Mouse (Mus musculus): ENCODE data around the gene Kcnj6.
"Not testable (repeated sequence)": the region's sequence is repeated elsewhere in the genome, so short reads cannot be mapped to it uniquely, and the experiment has no call there.

Kcnj6 gene

DNA sequence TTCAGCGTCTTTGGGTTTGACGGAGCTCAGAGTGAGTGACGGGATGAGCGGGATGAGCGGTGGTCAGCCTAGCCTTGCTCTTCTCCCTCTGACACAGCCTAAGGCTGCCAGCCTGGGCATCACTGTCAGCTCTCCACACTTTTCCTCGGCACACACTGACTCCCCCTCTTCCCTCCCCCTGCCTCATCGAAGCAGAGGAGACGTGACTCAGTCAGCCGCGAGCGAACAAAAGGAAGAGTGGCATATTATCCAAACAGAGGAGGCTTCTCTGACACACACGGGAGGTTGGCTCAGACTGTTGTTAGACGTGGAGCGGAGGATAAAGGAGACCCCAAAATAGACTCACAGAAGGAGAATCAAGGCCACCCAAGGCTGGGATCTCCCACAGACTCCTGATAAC, 147.1 kb downstream of the Kcnj6 start:
- no peak for DNase-seq (ENCODE audit: low spot score)

DNA sequence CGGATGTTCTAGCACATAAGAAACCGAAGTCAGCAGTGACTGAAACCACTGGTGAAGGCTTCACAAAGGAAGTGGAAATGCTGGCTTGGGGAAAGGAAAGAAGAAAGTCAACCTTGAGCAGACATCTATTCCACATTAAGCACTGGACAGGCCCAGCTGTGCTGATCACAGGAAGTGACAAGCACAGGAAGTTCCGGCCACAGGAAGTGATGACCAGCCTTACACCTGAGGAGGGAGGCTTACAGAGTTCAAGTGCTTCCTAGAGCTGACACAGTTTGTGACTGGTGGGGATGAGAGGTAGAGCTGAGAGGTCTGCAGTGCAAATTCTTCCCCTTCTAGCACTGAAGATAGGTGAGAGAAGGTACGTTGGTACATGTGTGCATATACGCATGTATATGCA, 151.5 kb downstream of the Kcnj6 start:
- DNase-seq (ENCODE audit: low spot score) = no peak

DNA sequence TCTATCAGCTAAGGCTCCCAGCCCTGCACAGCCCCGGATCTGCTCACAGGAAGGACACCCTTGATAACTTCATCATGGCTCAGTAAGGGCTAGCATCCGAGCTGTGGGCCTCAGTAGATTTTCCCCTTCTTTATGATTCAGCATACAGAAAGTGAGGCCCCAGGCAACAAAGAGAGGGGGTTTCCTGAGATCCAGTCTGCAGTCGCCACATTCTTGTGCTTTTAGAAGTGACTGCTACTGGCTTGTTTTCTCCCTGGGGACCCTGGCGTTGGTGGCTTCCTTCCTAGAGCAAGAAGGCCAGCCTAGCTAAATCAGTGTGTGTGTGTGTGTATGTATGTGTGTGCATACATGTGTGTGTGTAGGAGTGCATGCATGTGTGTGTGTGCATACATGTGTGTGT, 152.7 kb downstream of the Kcnj6 start:
- no peak for DNase-seq (ENCODE audit: low spot score)

DNA sequence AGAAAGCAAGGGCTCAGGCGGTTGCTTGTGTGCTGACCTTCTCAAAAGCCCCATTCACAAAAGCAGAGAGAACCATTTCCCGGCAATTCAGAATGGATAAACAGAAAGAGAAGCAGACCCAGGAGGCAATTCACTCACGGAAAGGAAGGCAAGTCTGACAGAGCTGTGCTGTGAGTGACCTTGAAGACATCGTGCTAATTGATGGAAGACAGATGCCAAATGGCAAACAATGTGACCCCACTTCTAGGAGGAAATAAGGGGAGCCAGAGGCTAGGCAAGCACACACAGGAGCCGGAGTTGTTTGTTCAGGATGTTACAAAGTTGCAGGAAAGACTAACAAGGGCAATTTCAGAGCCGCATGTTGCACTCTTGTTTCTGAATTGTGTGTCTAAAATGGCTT, 158.1 kb downstream of the Kcnj6 start:
- no peak for DNase-seq (ENCODE audit: low spot score)

DNA sequence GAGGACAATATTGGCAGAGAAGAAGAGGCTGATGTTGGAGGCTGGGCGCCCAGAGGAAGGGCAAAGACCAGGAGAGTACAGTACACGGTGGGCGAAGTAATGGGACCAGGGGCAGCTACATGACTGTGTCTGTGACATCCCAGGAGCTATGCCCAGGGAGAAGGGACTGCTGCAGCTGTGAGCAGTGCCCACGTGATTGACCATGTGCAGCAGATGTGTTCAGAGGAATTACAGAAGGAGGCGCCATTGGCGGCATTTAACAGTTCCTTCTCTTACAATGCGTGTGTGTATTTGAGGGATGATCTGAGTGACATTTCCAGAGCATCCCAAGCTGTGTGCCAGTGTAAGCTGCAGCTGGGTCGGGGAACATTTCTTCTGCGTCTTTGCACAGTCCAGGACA, 159.6 kb downstream of the Kcnj6 start:
- no peak for DNase-seq (ENCODE audit: low spot score)

DNA sequence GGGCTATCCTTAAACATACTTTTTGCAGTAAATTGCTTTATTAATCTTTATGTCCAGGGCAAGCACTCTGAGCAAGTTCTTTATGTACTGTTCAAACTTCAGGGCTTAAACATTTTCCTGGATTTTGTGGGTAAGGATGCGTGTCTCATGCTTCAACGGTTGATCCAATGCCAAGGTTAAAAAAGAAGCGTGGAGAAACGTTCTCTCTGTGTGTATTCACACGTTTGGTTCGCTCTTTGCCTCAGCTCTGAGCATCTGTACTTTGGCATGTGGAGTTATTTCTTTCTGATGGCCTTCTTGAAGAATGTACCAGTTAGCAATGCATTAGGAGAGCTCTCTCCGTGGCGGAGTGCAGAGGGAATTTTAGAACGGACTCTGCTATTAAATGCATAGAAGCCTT, 163.0 kb downstream of the Kcnj6 start:
- no peak for DNase-seq (ENCODE audit: low spot score)

DNA sequence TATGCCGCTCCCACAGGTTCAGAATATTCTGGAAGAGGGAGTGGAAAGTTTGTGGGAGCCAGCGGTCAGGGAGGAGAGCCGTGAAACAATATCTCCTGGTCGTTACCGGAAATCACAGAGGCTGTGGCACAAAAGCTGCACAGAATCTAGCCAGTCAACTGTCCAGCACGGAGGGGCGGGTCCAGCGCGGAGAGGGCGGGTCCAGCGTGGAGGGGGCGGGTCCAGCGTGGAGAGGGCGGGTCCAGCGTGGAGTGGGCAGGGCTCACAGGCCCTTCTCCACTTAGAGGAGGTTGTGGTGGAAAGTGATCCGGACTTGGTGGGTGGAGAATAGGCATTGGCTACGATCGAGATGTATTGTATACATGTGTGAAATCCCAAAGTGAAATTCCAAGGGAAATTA, 169.3 kb downstream of the Kcnj6 start:
- DNase-seq (ENCODE audit: low spot score) = no peak

DNA sequence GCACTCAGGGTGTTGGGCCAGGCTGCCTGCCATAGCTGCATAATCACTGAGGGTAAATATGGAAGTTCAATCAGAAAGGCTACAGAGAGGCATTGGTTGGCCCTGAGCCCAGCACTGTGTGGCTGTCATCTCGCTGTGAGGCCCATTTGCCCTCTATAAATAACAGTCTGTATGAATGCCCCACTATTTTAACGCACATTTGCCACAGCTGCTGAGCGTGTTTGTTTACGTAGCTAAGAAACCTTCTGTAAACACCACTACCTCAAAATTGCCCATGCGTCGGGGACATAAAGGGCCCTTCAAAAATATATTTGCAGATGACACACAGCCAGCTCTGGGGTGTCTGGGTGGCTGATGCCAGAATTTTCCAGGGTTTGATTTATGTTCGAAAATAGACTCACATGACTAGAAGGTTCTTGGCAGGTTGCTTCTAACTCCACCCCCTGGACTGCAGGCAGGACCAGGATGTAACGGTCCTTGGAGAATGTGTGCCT, 170.4 kb downstream of the Kcnj6 start:
- peak; percentile 42 for DNase-seq (ENCODE audit: low spot score)

DNA sequence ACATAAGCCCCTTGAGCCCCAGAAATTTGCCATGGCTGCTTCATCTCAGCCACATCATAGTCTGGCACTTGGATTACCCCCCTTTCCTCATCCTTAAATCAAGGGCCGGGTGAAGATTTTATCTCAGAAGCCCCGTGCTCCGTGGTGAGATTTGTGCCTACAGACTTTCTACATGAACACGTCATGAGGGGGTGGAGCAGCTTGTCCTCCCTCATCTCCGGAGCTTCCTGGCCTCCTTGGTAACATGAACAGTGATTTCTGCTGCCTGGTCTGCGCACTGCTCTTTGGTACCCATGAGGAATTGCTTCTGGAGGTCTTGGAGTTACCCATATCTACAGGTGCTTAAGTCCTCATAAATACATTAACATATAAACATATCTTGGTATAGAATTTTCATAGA, 172.2 kb downstream of the Kcnj6 start:
- no peak for DNase-seq (ENCODE audit: low spot score)

DNA sequence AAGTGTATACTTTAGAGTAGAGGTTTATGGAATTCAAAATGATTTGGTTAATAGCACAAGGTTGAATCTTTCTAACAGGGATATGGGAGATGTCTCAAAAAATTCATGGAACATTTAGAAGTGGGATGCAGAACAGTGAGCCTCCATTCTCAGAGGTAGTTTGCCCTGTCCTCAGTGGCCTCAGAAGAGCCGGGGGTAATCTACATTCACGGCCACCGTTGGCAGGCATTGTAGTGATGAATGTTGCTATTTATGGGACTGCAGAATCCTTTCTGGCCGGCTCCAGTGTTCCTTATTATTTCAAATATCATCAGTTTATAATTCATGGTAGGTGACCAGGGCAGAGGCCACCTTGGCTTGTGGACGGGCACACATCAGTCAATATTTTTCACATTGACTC, 174.9 kb downstream of the Kcnj6 start:
- no peak for DNase-seq (ENCODE audit: low spot score)

DNA sequence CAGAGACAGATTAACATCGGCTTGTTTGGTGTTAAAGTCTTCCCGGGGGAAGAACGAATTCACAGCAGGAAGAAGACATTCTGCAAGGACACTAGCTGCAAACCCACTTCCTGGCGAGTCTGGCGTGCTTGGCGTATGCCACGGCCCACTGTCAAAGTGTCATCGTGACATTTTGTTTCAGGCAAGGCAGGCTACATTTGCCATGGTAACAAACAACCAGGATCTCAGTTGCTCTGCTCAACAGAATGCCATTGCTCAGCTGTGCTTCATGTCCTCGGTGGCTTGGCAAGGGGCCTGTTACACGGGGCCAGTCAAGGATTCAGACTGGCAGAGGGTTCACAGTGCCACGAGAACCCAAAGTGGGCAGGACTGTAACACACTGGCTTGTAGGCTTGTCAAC, 175.9 kb downstream of the Kcnj6 start:
- DNase-seq (ENCODE audit: low spot score) = peak; percentile 56

DNA sequence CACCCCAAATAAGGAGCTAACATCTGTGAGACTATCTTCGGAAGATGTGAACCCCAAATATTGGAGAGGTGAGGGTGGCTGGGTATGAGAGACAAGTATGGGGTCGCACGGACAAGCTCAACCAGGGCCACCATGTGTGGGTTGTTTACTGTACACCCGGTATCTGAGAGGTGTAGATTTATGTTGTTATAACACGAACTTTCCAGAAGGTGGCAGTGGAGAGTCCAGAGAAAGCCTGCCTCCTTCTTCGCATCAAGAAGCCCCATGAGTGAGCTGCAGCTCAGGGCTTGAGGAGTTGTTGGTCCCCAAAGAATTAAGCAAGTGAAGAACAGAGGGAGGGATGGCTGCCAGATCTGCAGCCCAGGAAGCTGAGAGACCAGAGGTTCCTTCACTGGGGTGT, 181.1 kb downstream of the Kcnj6 start:
- peak; percentile 53 for DNase-seq (ENCODE audit: low spot score)

DNA sequence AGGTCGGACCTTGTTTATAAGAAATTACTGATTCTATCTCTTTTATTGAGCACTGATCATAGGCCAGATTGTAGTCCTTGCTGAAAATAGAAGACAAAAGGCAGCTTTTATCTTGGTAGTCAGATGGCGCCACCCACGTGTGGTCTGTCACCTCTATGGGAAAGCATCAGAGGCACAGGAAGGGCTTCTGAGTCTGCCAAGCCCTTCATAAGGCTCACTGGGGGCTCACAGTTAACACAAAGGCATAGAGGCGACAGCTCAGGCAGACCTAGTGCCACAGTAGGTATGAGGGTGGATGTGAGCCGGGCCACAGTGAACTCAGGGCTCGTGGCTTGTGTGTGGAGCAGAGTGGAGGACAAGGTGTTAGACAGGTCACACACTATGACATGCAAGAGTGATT, 181.6 kb downstream of the Kcnj6 start:
- DNase-seq (ENCODE audit: low spot score) = peak; percentile 81

DNA sequence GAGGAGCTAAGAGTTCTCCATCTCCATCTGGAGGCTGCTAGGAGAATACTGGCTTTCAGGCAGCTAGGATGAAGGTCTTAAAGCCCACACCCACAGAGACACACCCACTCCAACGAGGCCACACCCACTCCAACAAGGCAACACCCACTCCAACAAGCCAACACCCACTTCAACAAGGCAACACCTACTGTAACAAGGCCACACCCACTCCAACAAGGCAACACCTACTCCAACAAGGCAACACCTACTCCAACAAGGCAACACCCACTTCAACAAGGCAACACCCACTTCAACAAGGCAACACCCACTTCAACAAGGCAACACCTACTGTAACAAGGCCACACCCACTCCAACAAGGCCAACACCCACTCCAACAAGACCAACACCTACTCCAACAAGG, 188.2 kb downstream of the Kcnj6 start:
- not testable (repeated sequence) for DNase-seq (ENCODE audit: low spot score)

DNA sequence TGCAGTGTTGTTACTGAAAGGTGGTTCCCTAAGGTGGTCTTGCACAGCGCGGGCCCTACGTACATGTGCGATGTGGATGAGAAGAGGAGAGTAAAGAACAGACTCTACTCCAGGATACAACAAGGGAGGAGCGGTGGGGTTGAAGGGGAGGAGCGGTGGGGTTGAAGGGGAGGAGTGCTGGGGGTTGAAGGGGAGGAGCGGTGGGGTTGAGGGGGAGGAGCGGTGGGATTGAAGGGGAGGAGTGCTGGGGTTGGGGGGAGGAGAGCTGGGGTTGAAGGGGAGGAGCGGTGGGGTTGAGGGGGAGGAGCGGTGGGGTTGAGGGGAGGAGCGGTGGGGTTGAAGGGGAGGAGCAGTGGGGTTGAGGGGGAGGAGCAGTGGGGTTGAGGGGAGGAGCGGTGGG, 199.3 kb downstream of the Kcnj6 start:
- DNase-seq (ENCODE audit: low spot score) = no peak

DNA sequence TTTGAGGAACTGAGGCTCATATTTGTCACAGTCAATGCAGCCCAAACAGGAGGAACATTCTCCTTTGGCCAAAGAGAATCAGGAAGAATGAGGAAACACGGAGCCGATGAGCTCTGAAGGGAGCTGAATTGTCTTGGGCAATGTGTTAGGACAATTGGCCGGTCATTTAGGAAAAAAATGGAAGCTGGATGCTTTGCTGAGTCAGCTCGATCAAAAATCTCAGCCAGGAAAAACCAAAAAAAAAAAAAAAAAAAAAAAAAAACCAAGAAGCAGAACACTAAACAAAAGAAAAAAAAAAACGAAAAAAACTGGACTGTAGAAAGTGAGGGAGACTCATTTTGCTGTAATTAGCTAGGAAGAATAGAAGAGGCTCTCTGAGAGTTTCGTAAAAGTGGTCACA, 200.1 kb downstream of the Kcnj6 start:
- no peak for DNase-seq (ENCODE audit: low spot score)

DNA sequence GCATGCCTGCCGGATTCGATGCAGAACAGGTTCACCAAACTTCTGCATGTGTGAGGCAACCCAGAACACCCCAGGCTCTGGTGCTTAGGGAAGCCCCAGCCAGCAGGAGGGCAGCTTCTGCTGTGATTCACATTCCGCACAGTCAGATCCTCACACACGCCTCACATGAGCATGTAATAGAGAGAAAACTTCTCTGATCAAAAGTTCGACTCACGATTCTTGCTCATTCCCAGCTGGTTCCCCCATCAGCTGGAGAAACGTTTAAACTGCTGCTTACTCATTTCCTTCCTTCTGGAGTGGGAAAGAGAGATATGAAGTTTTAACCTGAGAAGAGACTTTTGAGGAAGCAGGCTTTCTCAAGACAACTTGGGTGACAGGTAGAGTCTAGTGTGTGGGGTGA, 204.5 kb downstream of the Kcnj6 start:
- DNase-seq (ENCODE audit: low spot score) = no peak

DNA sequence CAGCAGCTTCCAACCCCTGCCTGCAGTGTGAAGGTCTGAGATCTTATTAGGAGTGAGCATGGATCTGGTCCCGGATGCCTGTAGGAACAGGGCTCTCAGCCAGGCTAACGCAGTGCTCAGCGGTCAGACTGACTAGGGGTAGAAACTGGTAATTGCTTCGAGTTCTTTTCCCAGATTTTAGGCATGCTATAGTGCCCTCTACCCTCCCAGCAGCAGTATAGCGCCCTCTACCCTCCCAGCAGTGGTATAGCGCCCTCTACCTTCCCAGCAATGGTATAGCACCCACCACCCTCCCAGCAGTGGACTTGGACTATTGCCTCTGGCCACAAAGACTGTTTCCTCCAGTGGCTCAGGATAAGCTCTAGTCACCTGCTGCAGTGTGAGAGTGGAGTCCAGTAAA, 207.5 kb downstream of the Kcnj6 start:
- DNase-seq (ENCODE audit: low spot score) = no peak

DNA sequence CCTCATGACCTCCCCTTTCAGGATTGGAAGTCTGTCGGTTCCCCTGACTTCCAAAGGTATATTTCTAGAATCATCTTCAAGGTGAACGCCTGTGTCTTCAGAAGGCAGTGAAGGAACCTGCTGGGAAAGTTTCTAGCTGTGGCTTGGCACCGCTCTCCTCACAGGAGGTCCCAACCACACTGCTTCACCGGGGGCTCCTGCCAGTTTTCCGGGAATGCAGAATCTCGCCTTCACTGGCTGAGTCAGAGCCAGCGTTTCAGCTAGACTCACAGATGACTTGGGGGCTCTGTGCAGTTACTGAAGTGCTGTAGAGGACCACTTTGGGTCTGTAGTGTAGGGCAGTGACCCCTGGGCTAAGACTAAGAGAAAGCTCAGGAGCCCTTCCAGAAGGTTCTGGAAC, 208.8 kb downstream of the Kcnj6 start:
- no peak for DNase-seq (ENCODE audit: low spot score)

DNA sequence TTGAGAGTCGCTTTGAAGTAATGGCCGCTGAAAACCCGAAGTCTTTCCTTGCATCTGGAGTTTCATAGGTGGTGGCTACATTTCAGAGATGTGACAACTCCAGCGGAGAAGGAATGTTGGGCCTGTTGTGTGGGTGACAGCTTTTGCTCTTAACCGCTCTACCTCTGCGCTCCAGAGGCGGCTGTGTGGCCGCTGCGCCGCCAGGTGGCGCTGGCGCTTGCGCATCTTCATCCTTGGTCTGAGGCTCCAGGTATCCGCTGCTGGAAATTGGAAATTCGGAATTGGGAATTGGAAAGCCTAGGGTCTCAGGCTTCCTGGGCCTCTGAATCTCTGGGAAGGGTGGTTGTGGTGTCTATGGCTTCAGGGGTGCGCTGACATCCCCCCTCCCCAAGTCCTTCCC, 209.3 kb downstream of the Kcnj6 start:
- DNase-seq (ENCODE audit: low spot score) = peak; percentile 83

DNA sequence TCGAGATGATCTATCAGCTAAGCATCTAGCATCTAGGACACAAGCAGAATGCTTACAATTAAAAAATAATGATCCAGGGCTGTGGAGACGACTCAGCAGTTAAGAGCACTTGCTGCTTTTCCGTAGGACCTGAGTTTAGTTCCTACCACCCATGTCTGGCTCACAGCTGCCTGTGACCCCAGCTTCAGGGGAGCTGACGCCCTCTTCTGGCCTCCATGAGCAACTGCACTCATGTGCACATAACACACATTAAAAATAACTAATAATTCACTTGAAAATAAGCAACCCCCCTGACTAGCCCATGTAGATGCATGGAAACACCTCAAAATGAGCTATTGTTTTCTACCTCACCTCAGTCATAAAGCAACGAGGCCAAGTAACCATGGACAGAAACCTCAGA, 211.6 kb downstream of the Kcnj6 start:
- DNase-seq (ENCODE audit: low spot score) = no peak

DNA sequence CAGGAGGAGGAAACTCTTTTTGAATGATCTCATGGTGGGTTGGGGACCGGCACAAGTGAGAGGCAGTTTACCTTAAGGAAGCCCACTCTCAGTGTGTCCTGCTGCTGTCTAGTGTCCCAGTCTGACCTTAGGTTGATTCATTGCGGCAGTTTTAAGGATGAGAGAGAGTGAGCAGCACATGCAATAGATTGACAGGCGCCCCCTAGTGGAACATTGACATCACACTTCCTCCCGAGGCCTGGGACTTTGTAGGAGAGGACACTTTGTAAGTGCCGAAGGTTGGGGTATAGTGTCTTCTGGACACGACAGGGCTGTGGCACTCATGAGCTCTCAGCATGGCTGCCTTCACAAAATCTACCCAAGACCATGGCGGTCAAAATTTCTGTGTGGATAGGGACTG, 213.8 kb downstream of the Kcnj6 start:
- peak; percentile 30 for DNase-seq (ENCODE audit: low spot score)

DNA sequence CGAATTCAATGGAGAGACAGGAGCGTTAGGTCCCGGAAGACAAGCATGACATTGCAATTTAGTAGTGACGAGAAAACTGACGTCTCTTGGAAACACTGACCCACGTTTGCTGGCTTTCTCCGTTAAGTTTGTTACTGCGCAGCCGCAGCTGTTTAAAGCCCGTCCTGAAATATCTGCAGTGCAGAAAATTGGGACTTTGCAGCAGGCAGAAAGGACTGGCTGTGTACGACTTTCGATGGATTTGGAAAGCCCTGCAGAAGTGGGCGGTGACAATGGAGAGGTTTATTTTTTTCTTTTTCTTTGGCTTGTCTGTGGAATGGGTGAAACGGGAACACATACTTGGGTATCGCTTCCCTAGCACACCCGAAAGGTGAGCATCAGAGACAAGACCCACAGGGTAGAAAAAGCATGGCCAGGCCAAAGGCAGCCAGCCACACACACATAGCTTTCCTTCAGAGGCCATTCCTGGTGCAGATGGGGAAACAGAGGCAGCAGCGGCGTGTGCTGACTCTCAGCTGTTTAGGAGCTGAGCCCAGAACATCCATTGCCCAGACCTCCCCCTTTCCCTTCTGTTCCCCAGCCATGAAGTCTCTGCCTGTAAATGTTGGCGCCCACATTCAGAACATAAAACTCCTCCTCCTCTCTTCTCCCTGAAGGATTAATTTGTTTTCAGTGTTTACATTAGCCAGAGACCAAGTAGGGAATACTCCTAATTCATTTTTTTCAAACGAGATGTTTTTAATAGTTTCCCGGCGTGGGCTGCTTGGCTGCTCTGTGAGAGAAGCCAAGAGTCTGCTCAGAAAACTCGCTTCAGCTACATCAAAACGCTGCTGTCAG, 215.2 kb downstream of the Kcnj6 start:
- DNase-seq (ENCODE audit: low spot score) = peak; percentile 55

DNA sequence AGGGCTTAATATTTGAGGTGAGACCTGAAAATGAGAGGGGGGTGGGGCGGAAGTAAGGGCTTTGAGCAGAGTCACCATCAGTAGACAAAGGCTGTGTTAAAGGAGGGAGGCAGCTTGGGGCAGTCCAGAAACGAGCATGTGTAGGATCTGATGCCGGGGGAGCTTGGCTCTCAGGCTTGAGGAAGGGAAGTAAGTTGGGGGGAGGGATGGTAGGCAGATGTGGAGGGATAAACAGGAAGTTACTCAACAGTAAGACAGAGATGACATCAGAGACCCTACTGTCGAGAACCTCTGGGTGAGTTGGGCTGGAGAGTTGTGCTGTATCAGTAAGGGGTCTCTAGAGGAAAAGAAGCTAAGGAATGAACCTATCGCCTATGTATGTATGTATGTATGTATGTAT, 223.6 kb downstream of the Kcnj6 start:
- DNase-seq (ENCODE audit: low spot score) = no peak
